Mouse (Mus musculus) heart, embryonic 12.5 days (tissue): ENCODE results near the gene Grik4. TPM values are rescaled to one million over a fixed set of nuclear protein-coding genes. Genes with fewer than 3 reads are reported as not detected.

ENCODE experiments used
- ATAC-seq: fragments of 200-750 bp; cut with Nextera tagmentation; 2 replicates; pipeline ENCODE4 v1.8.0; 2017; ENCODE audit warnings: moderate TSS enrichment, moderate library complexity; ENCODE audit not compliant: insufficient number of reproducible peaks, low FRiP score
- H3K27ac ChIP-seq: fragments of 300-500 bp; sonication (generic); 2 replicates; pipeline ENCODE4 v1.5.1; 2016; ENCODE audit warnings: mild to moderate bottlenecking, moderate library complexity; ENCODE audit not compliant: poor library complexity, severe bottlenecking
- H3K27me3 ChIP-seq: fragments of 300-500 bp; sonication (generic); replicated peaks from 2 replicates; pipeline ENCODE4 v1.6.1; 2016; ENCODE audit warnings: mild to moderate bottlenecking, moderate library complexity
- H3K36me3 ChIP-seq: fragments of 300-500 bp; sonication (generic); 2 replicates; pipeline ENCODE4 v1.6.1; 2016; ENCODE audit warnings: mild to moderate bottlenecking, moderate library complexity
- H3K4me1 ChIP-seq: fragments of 300-500 bp; sonication (generic); replicated peaks from 2 replicates; pipeline ENCODE4 v1.6.1; 2016; ENCODE audit warnings: mild to moderate bottlenecking
- H3K4me2 ChIP-seq: fragments of 300-500 bp; sonication (generic); 2 replicates; pipeline ENCODE4 v1.6.1; 2016; ENCODE audit warnings: mild to moderate bottlenecking, moderate library complexity
- H3K4me3 ChIP-seq: fragments of 300-500 bp; sonication (generic); 2 replicates; pipeline ENCODE4 v1.5.1; 2016; ENCODE audit warnings: mild to moderate bottlenecking
- H3K9ac ChIP-seq: fragments of 300-500 bp; sonication (generic); 2 replicates; pipeline ENCODE4 v1.6.1; 2016; ENCODE audit warnings: mild to moderate bottlenecking, moderate library complexity
- H3K9me3 ChIP-seq: fragments of 300-500 bp; sonication (generic); replicated peaks from 2 replicates; pipeline ENCODE4 v1.6.1; 2016; ENCODE audit warnings: mild to moderate bottlenecking, moderate library complexity
- WGBS: fragments of 180-500 bp; shearing (Covaris S2); methylation state at CpG from one replicate; pipeline ENCODE4 v1.1.7; 2016; 5-methylcytosine and 5-hydroxymethylcytosine counted together
- polyA plus RNA-seq: library from polyadenylated mRNA; unstranded; fragments of >200 nt; fragmentation: Nextera tagmentation; extraction: Ambion mirVana; gene quantifications from 2 replicates; pipeline ENCODE4 v1.2.1, GENCODE M21; 2016

The Grik4 gene
- polyA plus RNA-seq, 1 experiment from 2014 or later = 0.42 TPM

DNA sequence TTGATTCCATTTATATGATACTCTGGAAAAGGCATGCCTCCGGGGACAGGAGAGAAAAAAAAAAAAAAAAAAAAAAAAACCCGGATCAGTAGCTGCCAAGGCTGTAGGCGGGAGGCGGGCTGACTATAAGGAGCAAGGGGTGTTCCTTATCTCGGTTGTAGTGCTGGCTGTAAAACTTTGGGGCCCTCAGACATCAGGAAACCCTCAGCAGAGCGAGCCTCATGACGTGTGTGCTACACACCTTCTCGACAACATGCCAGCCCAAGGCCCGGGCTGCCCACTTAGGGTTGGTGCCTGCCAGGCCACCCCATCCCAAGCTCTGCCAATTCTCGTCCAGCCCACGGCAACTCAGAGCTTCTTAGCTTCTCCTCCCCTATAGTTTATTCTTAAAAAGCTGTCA, 62.0 kb downstream of the Grik4 start:
- Histone ChIP-seq H3K4me1 (peaks cover 14% of the 10 kb centered on the region), H3K4me2 (no peak overlapping the region), H3K36me3 (no peaks in the 10 kb centered on the region), H3K9ac (no peak overlapping the region), H3K4me3 (no peak overlapping the region), H3K27ac (no peak overlapping the region), H3K27me3 (peaks cover 61% of the 10 kb centered on the region), H3K9me3 (no peaks in the 10 kb centered on the region)
- no peak for ATAC-seq
- WGBS = 22% methylated on average over 11 of the region's 11 CpGs

- no peak for ATAC-seq
- Histone ChIP-seq H3K4me2 (no peak overlapping the region), H3K27ac (no peak overlapping the region), H3K36me3 (no peaks in the 10 kb centered on the region), H3K4me3 (no peak overlapping the region), H3K9ac (no peak overlapping the region), H3K27me3 (peaks cover 59% of the 10 kb centered on the region), H3K4me1 (peaks cover 8% of the 10 kb centered on the region), H3K9me3 (no peaks in the 10 kb centered on the region)
- WGBS = 65% methylated on average over 8 of the region's 8 CpGs
These were observed 63.3 kb downstream of the Grik4 start for GRCm38 (mm10) chr9:42881040-42881439.

DNA sequence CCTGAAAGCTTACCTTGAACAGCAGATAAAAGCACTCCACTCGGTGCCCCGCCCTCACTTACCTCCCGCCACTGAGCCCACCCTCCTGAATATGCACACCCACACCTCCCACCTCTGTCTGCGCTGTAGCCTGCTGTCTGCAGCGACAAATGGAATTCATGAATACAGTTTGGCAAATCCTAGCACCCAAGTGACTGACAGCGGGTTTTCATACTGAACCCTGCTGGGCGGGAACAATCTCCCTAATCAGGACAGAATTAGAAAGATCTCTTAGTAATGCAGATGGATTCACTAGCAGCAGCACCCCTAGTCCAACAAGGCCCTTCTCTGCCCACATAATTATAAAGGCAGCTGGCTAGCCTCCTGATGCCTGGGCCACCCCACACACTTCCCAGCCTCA, 65.9 kb downstream of the Grik4 start:
- no peak overlapping the region for H3K27ac ChIP-seq
- no peak overlapping the region for H3K4me2 ChIP-seq
- H3K9ac ChIP-seq = no peak overlapping the region
- ATAC-seq = no peak
- no peaks in the 10 kb centered on the region for H3K36me3 ChIP-seq
- H3K4me3 ChIP-seq = no peak overlapping the region
- peaks cover 39% of the 10 kb centered on the region for H3K27me3 ChIP-seq
- 21% methylated on average over 7 of the region's 7 CpGs for WGBS
- H3K9me3 ChIP-seq = no peaks in the 10 kb centered on the region
- peaks cover 8% of the 10 kb centered on the region for H3K4me1 ChIP-seq

DNA sequence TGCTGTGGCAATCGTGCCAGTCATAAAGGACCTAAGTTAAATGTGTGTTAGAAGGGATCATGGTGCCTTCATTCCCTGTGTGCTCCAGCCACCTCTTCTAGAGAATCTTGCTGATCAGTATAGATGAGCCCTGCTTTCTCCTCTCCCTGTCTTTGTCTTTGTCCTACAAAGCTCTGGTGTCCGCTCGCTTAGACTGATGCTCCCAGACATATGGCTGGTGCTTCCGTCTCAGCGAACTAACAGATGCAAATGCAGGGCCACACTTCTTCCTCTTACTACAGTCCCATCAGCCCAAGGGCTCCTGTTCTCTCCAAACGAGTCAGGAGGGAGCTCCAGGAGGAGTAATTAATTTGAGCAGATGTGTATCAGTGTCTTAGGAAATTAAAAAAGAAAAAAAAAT, 71.4 kb downstream of the Grik4 start:
- Histone ChIP-seq H3K9me3 (no peaks in the 10 kb centered on the region), H3K27me3 (peaks cover 22% of the 10 kb centered on the region), H3K4me1 (no peaks in the 10 kb centered on the region), H3K4me2 (no peak overlapping the region), H3K9ac (no peak overlapping the region), H3K36me3 (no peaks in the 10 kb centered on the region), H3K4me3 (no peak overlapping the region), H3K27ac (no peak overlapping the region)
- ATAC-seq = no peak
- WGBS = 78% methylated on average over 6 of the region's 6 CpGs

DNA sequence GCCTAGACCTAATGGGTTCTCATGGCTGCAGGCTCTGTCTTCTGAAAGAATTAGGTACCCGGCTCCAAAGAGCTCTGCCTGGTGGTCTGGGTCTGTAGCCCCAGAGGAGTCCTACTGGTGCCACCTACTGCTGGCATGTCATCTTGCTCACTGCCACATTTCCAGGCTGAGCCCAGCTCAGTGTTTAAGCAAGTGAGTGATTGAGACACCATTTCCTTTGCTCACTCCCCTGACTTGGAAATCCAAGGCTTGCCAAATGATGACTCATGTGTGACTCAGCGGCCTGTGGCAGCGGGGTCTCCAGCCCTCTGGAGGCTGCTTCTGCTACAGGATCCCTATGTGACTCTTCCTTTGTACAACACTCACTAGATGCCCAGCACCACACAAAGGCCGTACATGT, 72.6 kb downstream of the Grik4 start:
- peak; percentile 48; the same call in 1 of the 2 replicates for ATAC-seq
- WGBS = 71% methylated on average over 4 of the region's 4 CpGs
- H3K4me3 ChIP-seq = no peak overlapping the region
- H3K27ac ChIP-seq = no peak overlapping the region
- no peak overlapping the region for H3K9ac ChIP-seq
- no peaks in the 10 kb centered on the region for H3K36me3 ChIP-seq
- H3K4me2 ChIP-seq = no peak overlapping the region
- no peaks in the 10 kb centered on the region for H3K9me3 ChIP-seq
- no peaks in the 10 kb centered on the region for H3K4me1 ChIP-seq
- H3K27me3 ChIP-seq = peaks cover 12% of the 10 kb centered on the region

GRCm38 (mm10) chr9:42870257-42870656, 74.0 kb downstream of the Grik4 start:
- H3K27me3 ChIP-seq = peaks cover 12% of the 10 kb centered on the region
- no peaks in the 10 kb centered on the region for H3K9me3 ChIP-seq
- ATAC-seq = no peak
- no peak overlapping the region for H3K4me3 ChIP-seq
- H3K36me3 ChIP-seq = no peaks in the 10 kb centered on the region
- H3K27ac ChIP-seq = no peak overlapping the region
- peaks cover 8% of the 10 kb centered on the region for H3K4me1 ChIP-seq
- no peak overlapping the region for H3K9ac ChIP-seq
- no peak overlapping the region for H3K4me2 ChIP-seq
- 52% methylated on average over 9 of the region's 9 CpGs for WGBS

GRCm38 (mm10) chr9:42868508-42868907, 75.8 kb downstream of the Grik4 start:
- peaks cover 14% of the 10 kb centered on the region for H3K27me3 ChIP-seq
- H3K36me3 ChIP-seq = no peaks in the 10 kb centered on the region
- no peak for ATAC-seq
- 71% methylated on average over 10 of the region's 10 CpGs for WGBS
- H3K9ac ChIP-seq = no peak overlapping the region
- H3K4me2 ChIP-seq = no peak overlapping the region
- peaks cover 11% of the 10 kb centered on the region for H3K4me1 ChIP-seq
- no peak overlapping the region for H3K4me3 ChIP-seq
- H3K9me3 ChIP-seq = no peaks in the 10 kb centered on the region
- H3K27ac ChIP-seq = no peak overlapping the region

DNA sequence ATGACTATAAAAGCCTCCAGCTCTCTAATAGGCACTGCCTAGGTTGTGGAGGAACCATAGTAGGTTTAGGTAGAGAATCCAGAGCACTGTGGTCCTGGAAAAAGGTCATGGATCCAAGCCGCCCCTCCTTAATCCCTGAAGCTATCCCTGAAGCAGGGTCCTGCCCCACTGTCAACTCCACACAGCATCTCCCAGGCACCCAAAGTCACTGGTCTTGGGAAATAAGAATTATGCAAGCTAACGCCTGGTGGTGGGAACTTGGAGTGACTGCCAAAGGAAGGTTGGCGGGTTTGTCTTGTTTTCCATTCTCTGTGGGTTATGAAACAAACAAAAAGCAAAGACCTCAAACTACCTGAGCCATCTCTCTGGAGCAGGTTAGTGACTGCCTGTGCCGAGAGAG, 77.6 kb downstream of the Grik4 start:
- Histone ChIP-seq H3K4me2 (no peak overlapping the region), H3K9ac (no peak overlapping the region), H3K36me3 (no peaks in the 10 kb centered on the region), H3K27ac (no peak overlapping the region), H3K4me1 (peaks cover 11% of the 10 kb centered on the region), H3K4me3 (no peak overlapping the region), H3K27me3 (peaks cover 16% of the 10 kb centered on the region), H3K9me3 (no peaks in the 10 kb centered on the region)
- 86% methylated on average over 4 of the region's 4 CpGs for WGBS
- ATAC-seq = no peak

- H3K4me3 ChIP-seq = no peak overlapping the region
- peaks cover 11% of the 10 kb centered on the region for H3K4me1 ChIP-seq
- WGBS = 53% methylated on average over 11 of the region's 11 CpGs
- no peaks in the 10 kb centered on the region for H3K36me3 ChIP-seq
- 0 out of 2 replicates have a peak, but pooled peaks have one; percentile 20 for ATAC-seq
- no peak overlapping the region for H3K9ac ChIP-seq
- peaks cover 16% of the 10 kb centered on the region for H3K27me3 ChIP-seq
- H3K27ac ChIP-seq = no peak overlapping the region
- no peaks in the 10 kb centered on the region for H3K9me3 ChIP-seq
- H3K4me2 ChIP-seq = no peak overlapping the region
These were observed 79.1 kb downstream of the Grik4 start for GRCm38 (mm10) chr9:42865036-42865829.

DNA sequence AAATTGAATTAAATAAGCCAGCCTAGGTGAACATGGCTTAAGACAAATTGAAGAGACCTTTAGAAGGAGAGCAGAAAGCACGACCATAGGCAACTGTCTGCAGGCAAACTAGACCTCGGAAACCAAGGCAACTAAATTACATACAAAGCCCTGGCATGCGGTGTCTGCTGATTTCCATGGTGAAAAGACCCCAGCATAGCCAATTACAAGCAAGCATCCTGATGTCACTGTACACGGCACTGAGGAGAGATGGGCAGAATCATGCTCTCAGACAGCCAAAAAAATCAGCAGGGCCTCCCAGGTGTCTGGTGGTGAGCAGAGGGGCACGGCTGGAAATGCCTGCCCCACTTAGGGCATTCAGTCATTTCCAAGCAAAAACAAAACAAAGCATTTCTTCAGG, 80.9 kb downstream of the Grik4 start:
- Histone ChIP-seq H3K9me3 (no peaks in the 10 kb centered on the region), H3K4me3 (no peak overlapping the region), H3K9ac (no peak overlapping the region), H3K36me3 (no peaks in the 10 kb centered on the region), H3K27ac (no peak overlapping the region), H3K4me1 (peaks cover 11% of the 10 kb centered on the region), H3K4me2 (no peak overlapping the region), H3K27me3 (0 out of 2 replicates have a peak, but pooled peaks cover 8% of the 10 kb centered on the region)
- ATAC-seq = no peak
- WGBS = 73% methylated on average over 5 of the region's 5 CpGs

- no peak overlapping the region for H3K4me3 ChIP-seq
- no peak overlapping the region for H3K9ac ChIP-seq
- 68% methylated on average over 6 of the region's 6 CpGs for WGBS
- 0 out of 2 replicates have a peak, but pooled peaks cover 11% of the 10 kb centered on the region for H3K27me3 ChIP-seq
- no peaks in the 10 kb centered on the region for H3K36me3 ChIP-seq
- no peak overlapping the region for H3K4me2 ChIP-seq
- no peaks in the 10 kb centered on the region for H3K9me3 ChIP-seq
- no peak for ATAC-seq
- H3K4me1 ChIP-seq = peaks cover 11% of the 10 kb centered on the region
- no peak overlapping the region for H3K27ac ChIP-seq
These were observed 82.6 kb downstream of the Grik4 start for GRCm38 (mm10) chr9:42861711-42862110.

DNA sequence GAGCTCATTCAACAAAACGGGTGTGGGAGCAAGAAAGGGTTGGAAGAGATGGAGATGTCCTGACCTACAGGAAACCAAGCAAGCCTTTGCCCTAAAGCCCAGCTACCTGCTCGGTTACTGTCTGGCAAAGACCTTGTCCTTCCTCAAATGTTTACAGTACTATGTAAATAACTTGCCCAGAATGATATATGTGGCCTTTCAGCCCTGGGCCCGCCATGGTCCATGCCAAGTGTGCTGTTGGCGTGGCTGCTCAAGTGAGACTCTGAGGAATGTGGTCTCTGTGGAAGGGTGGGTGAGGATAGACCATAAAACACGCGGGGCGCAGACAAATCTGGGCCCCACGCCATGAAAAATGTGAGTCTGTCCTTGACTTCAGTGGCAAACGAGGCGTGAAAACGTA, 83.1 kb downstream of the Grik4 start:
- ATAC-seq = no peak
- no peaks in the 10 kb centered on the region for H3K9me3 ChIP-seq
- H3K36me3 ChIP-seq = no peaks in the 10 kb centered on the region
- H3K27ac ChIP-seq = no peak overlapping the region
- 0 out of 2 replicates have a peak, but pooled peaks cover 11% of the 10 kb centered on the region for H3K27me3 ChIP-seq
- no peak overlapping the region for H3K4me2 ChIP-seq
- H3K4me3 ChIP-seq = no peak overlapping the region
- H3K4me1 ChIP-seq = peaks cover 11% of the 10 kb centered on the region
- H3K9ac ChIP-seq = no peak overlapping the region
- 80% methylated on average over 11 of the region's 11 CpGs for WGBS
